Mouse (Mus musculus) MEL (cell line): Measurements from ENCODE around the gene Olfr288. TPM values are rescaled to one million over a fixed set of nuclear protein-coding genes. Genes with fewer than 3 reads are reported as not detected.

Source experiments
- DNase-seq: peaks from one replicate; pipeline ENCODE4 v3.0.0; 2011; ENCODE audit warnings: low read depth, low spot score
- H3K27ac ChIP-seq: 2 replicates; pipeline ENCODE4 v1.5.1; 2012; ENCODE audit warnings: low read depth, mild to moderate bottlenecking, control low read depth, low read length, moderate library complexity; ENCODE audit not compliant: control insufficient read depth
- H3K27me3 ChIP-seq, 2 experiments: fragments of 150-350 bp in 1 of 2; sonication (generic) in 1 of 2; 2 replicates each; pipeline ENCODE4 v1.6.1; 2012; ENCODE audit warnings: low read length in 2 of 2, mild to moderate bottlenecking in 2 of 2, improper control_type of control experiment in 1 of 2, moderate library complexity in 1 of 2; ENCODE audit not compliant: insufficient read depth in 2 of 2, control insufficient read depth in 1 of 2
- H3K36me3 ChIP-seq, 2 experiments: 2 replicates each; pipeline ENCODE4 v1.6.1; 2012 to 2014; ENCODE audit warnings: low read length in 2 of 2, improper control_type of control experiment in 1 of 2, inconsistent platforms in 1 of 2, mild to moderate bottlenecking in 1 of 2; ENCODE audit not compliant: insufficient read depth in 2 of 2, control insufficient read depth in 1 of 2
- H3K4me1 ChIP-seq, 2 experiments: fragments of 150-350 bp in 1 of 2; sonication (generic) in 1 of 2; 2 replicates each; pipeline ENCODE4 v1.6.1; 2012; ENCODE audit warnings: low read length in 2 of 2, improper control_type of control experiment in 1 of 2, mild to moderate bottlenecking in 1 of 2; ENCODE audit not compliant: insufficient read depth in 2 of 2, control insufficient read depth in 1 of 2
- H3K4me3 ChIP-seq, 2 experiments: fragments of 150-350 bp in 1 of 2; sonication (generic) in 1 of 2; 2 replicates each; pipeline ENCODE4 v1.5.1; 2012; ENCODE audit warnings: low read depth in 2 of 2, low read length in 2 of 2, mild to moderate bottlenecking in 2 of 2, moderate library complexity in 2 of 2, control low read depth in 1 of 2, improper control_type of control experiment in 1 of 2; ENCODE audit not compliant: control insufficient read depth in 1 of 2, insufficient read depth in 1 of 2
- H3K79me2 ChIP-seq: 2 replicates; pipeline ENCODE4 v1.6.1; 2012; ENCODE audit warnings: mild to moderate bottlenecking, low read length, moderate library complexity; ENCODE audit not compliant: control insufficient read depth, poor library complexity, insufficient read depth
- H3K9ac ChIP-seq: 2 replicates; pipeline ENCODE4 v1.6.1; 2012; ENCODE audit warnings: low read depth, mild to moderate bottlenecking, control low read depth, low read length, moderate library complexity; ENCODE audit not compliant: control insufficient read depth, poor library complexity, severe bottlenecking
- H3K9me3 ChIP-seq: fragments of 150-350 bp; sonication (generic); replicated peaks from 2 replicates; pipeline ENCODE4 v1.6.1; 2012; ENCODE audit warnings: mild to moderate bottlenecking, low read length, improper control_type of control experiment, moderate library complexity; ENCODE audit not compliant: insufficient read depth
- BHLHE40 ChIP-seq: IDR thresholded peaks from 2 replicates; pipeline ENCODE4 v1.6.1; 2012; ENCODE audit warnings: low read depth, mild to moderate bottlenecking, inconsistent platforms, low read length, improper control_type of control experiment, borderline replicate concordance
- CHD2 ChIP-seq: IDR thresholded peaks from 2 replicates; pipeline ENCODE4 v1.6.1; 2011; ENCODE audit warnings: low read length, improper control_type of control experiment
- GABPA ChIP-seq: IDR thresholded peaks from 2 replicates; pipeline ENCODE4 v1.6.1; 2012; ENCODE audit warnings: low read depth, mild to moderate bottlenecking, inconsistent platforms, low read length, improper control_type of control experiment, moderate library complexity
- HCFC1 ChIP-seq: IDR thresholded peaks from 2 replicates; pipeline ENCODE4 v1.6.1; 2012; ENCODE audit warnings: low read depth, mild to moderate bottlenecking, inconsistent platforms, low read length, improper control_type of control experiment, moderate library complexity
- JUND ChIP-seq: IDR thresholded peaks from 2 replicates; pipeline ENCODE4 v1.6.1; 2011; ENCODE audit warnings: low read depth, mild to moderate bottlenecking, improper control_type of control experiment, low read length
- TAL1 ChIP-seq: IDR thresholded peaks from 2 replicates; pipeline ENCODE4 v1.6.1; 2012; ENCODE audit warnings: mild to moderate bottlenecking, inconsistent platforms, low read length, moderate library complexity, mixed read lengths
- ZKSCAN1 ChIP-seq: IDR thresholded peaks from 2 replicates; pipeline ENCODE4 v1.6.1; 2012; ENCODE audit warnings: low read depth, mild to moderate bottlenecking, inconsistent platforms, low read length, improper control_type of control experiment, moderate library complexity
- polyA plus RNA-seq, 2 experiments: library from polyadenylated mRNA; stranded (reverse) in 1 of 2; unstranded in 1 of 2; fragments of >175 nt in 1 of 2; fragments of >200 nt in 1 of 2; gene quantifications; 2 replicates each; pipeline versions ENCODE4 v1.2.1 to v1.2.4; 2012; ENCODE audit warnings: low replicate concordance in 2 of 2, low read depth in 1 of 2; ENCODE audit not compliant: insufficient read length in 2 of 2, insufficient read depth in 1 of 2, missing spikeins in 1 of 2
- total RNA-seq: library from RNA; depleted of rRNA; stranded (reverse); fragments of 300-350 nt; gene quantifications from 2 replicates; pipeline ENCODE4 v1.2.3, GENCODE M21; 2012; rRNA removed

The Olfr288 gene
- total and polyA plus RNA-seq, 3 experiments: not detected

DNA sequence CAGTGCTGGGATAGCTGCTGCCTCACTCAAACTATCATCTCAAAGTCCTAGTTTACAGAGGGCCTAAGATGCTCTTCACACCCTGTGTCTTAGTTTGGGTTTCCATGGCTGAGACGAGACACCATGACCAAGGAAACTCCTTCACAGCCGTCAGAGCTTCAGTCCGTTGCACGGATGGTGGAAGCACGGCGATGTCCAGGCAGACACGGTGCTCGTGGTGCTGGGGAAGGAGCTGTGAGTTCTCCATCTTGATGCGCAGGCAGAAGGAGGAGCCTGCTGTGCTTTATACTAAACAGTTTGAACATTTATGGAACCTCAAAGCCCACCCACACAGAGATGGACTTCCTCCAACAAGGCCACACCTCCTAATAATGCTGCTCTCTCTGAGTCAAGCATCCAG is 58.5 kb downstream of the Olfr288 start:
- no peak overlapping the region for H3K9ac ChIP-seq
- H3K27me3 ChIP-seq: no peaks in the 10 kb centered on the region
- H3K27ac ChIP-seq: no peak overlapping the region
- H3K36me3 ChIP-seq: peaks cover 0 to 23% of the 10 kb centered on the region in 2 experiments; a peak in 2 of 4 replicates
- peak; percentile 48 for DNase-seq
- no peaks in the 10 kb centered on the region for H3K9me3 ChIP-seq
- H3K79me2 ChIP-seq: no peaks in the 10 kb centered on the region
- TF ChIP-seq TAL1: no peak
- TF ChIP-seq CHD2: no peak
- TF ChIP-seq ZKSCAN1: no peak
- TF ChIP-seq GABPA: no peak
- TF ChIP-seq BHLHE40: no peak
- TF ChIP-seq JUND: no peak
- TF ChIP-seq HCFC1: no peak
- H3K4me3 ChIP-seq: no peak overlapping the region
- H3K4me1 ChIP-seq: 0 out of 4 replicates have a peak, but pooled peaks cover 0 to 2% of the 10 kb centered on the region in 2 experiments

Other genes with a start within 250 kb of the Olfr288 start
- 54.3 and 57.9 TPM in 2 replicates for gene Tmem106c, start 231.3 kb downstream of the Olfr288 start, total RNA-seq
- gene Tmem106c, start 231.3 kb downstream of the Olfr288 start, polyA plus RNA-seq: 100 to 1,000 TPM in 1 of 2 experiments, not detected in 1; 121 TPM
- 0.04 TPM in 1 of 2 replicates, not detected in the other for gene Col2a1, start 190.8 kb downstream of the Olfr288 start, total RNA-seq
- under 1 TPM in 1 of 2 experiments, not detected in 1; 0.04 TPM for gene Col2a1, start 190.8 kb downstream of the Olfr288 start, polyA plus RNA-seq
- 96.0 and 150 TPM in 2 replicates for gene Pfkm, start 103.0 kb downstream of the Olfr288 start, total RNA-seq
- 100 to 1,000 TPM in 1 of 2 experiments, not detected in 1; 125 TPM for gene Pfkm, start 103.0 kb downstream of the Olfr288 start, polyA plus RNA-seq
- gene Senp1, start 101.8 kb downstream of the Olfr288 start, total RNA-seq: 34.1 and 41.4 TPM in 2 replicates
- 10 to 100 TPM in 1 of 2 experiments, not detected in 1; 96.5 TPM for gene Senp1, start 101.8 kb downstream of the Olfr288 start, polyA plus RNA-seq
- gene Asb8, start 29.9 kb downstream of the Olfr288 start, total RNA-seq: 28.7 and 33.1 TPM in 2 replicates
- 10 to 100 TPM in 1 of 2 experiments, not detected in 1; 38.2 TPM for gene Asb8, start 29.9 kb downstream of the Olfr288 start, polyA plus RNA-seq
- gene Ccdc184, start 28.4 kb downstream of the Olfr288 start, total RNA-seq: not detected in 2 replicates
- gene Ccdc184, start 28.4 kb downstream of the Olfr288 start, polyA plus RNA-seq: under 1 TPM in 1 of 2 experiments, not detected in 1; 0.52 TPM
- not detected in 2 replicates for gene Gm44579, start 25.4 kb upstream of the Olfr288 start, total RNA-seq
- gene Gm44579, start 25.4 kb upstream of the Olfr288 start, polyA plus RNA-seq: not detected
- gene Olfr287, start 25.5 kb upstream of the Olfr288 start, total RNA-seq: not detected in 2 replicates
- gene Olfr287, start 25.5 kb upstream of the Olfr288 start, polyA plus RNA-seq: not detected
- not detected in 2 replicates for gene Olfr286, start 38.9 kb upstream of the Olfr288 start, total RNA-seq
- under 1 TPM in 1 of 2 experiments, not detected in 1; 0.04 TPM for gene Olfr286, start 38.9 kb upstream of the Olfr288 start, polyA plus RNA-seq
- not detected in 2 replicates for gene H1fnt, start 61.8 kb upstream of the Olfr288 start, total RNA-seq
- not detected for gene H1fnt, start 61.8 kb upstream of the Olfr288 start, polyA plus RNA-seq
- not detected in 2 replicates for gene Zfp641, start 100.6 kb upstream of the Olfr288 start, total RNA-seq
- not detected for gene Zfp641, start 100.6 kb upstream of the Olfr288 start, polyA plus RNA-seq
- 0.07 TPM in 1 of 2 replicates, not detected in the other for gene Olfr285, start 121.8 kb upstream of the Olfr288 start, total RNA-seq
- under 1 TPM in 1 of 2 experiments, not detected in 1; 0.01 TPM for gene Olfr285, start 121.8 kb upstream of the Olfr288 start, polyA plus RNA-seq
- gene Olfr284, start 145.4 kb upstream of the Olfr288 start, total RNA-seq: not detected in 2 replicates
- gene Olfr284, start 145.4 kb upstream of the Olfr288 start, polyA plus RNA-seq: not detected
- 0.20 and 0.46 TPM in 2 replicates for gene Olfr283, start 185.4 kb upstream of the Olfr288 start, total RNA-seq
- under 1 TPM in 1 of 2 experiments, not detected in 1; 0.11 TPM for gene Olfr283, start 185.4 kb upstream of the Olfr288 start, polyA plus RNA-seq
- gene Olfr282, start 235.7 kb upstream of the Olfr288 start, total RNA-seq: not detected in 2 replicates
- gene Olfr282, start 235.7 kb upstream of the Olfr288 start, polyA plus RNA-seq: under 1 TPM in 1 of 2 experiments, not detected in 1; 0.18 TPM